Mouse (Mus musculus) kidney, adult 18-20 months (tissue): ENCODE measurements around the gene Lrrc36.

ENCODE experiments used
- DNase-seq: peaks from one replicate; pipeline ENCODE4 v3.0.0; 2021

The Lrrc36 gene

DNA sequence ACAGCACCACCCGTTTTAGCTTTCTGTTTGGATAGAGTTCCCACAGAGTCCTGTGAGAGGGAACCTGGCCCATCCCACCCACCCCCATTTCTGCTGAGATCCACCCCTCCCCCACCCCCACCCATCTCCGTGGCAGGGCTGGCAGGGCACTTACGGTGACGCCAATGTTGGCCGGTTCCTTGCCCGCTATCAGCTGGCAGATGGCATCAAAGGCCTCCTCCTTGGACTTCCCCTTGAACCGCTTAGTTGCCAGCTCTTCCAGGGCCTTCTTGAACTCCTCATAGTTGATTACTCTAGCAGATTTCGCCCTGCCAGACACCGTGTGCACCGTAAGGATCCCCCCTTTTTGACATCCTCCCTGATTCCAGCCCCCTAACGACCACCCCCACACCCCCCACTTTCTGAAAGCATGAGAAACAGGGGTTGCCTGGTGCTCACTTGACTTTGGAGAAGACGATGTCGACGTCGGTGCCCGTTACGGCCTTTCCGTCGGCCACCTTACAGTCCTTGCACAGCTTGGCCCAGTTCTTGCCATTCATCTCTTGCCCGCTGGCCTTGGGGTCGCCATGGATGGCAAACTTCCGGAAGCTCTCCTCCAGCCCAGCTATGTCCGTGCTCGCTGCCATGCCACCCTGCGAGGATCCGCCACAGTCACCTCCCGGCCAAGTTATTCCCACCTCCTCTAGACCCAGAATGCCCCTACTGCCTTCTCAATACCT lies 54.8 kb downstream of the Lrrc36 start:
- DNase-seq, result no peak

DNA sequence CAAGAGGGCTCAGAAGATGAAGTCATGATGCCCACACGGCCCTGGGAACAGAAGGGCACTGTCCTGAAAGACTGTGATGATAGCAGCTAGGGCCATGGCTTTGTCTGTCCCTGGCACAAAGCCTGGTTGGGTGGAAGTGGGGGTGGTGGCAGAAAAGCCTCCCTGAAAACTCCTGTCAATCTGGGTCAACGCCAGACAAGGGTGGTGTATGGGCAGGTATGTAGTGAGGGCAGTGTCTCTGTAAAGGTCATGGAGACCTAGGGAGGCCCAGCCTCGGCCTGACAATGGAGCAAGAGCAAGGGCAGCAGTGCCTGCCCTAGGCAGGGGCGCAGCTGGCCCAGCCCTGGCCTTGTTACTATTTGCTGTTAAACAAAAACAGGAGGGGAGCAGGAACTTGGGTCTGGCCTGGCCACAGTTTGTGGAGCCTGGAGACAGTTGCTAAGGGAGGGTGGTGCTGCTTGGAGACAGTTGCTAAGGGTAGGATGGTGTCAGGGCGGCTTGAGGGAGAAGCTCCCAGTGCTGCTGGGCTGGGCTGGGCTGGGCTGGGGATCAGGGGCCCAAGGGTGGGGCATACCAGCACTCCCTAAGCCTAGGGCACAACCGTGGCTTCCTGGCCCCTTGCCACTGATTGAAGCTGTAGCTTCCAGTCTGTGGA lies 55.8 kb downstream of the Lrrc36 start:
- no peak for DNase-seq

DNA sequence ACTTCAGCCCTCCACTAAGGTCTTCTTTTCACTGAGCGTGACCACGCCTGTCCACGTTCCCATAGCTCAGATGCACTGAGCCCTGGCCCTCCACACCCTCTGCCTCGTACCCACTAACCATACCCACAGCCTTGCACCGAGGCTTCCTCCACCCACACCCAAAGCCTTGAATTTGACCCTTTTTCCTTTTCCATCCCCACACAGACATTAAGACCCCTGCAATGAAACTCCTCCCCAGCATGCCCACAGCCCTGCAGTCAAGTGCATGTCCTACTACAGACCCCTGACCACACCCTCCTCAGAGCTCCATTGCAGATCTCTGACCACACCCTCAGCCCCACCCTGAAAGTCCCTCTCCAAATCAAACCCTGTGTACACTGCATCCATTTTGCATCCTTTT lies 56.4 kb downstream of the Lrrc36 start:
- DNase-seq, result no peak

DNA sequence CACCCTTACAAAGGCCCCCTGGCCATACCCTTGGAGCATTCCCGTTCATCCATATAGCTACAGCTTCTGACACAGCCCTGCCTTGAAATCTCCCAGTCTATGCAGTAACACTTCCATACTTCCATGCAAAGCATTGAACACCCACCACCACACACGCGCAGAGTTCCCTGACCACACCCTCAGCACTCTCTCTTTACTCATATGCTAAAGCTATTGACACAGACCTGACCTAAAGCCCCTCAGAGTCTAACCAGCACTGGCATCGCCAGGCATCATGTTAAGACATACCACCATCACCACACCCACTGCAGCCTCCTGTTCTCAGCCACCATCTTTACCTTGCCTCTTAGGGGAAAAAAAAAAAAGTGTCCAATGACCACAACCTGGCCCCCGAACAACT lies 56.9 kb downstream of the Lrrc36 start:
- no peak for DNase-seq

DNA sequence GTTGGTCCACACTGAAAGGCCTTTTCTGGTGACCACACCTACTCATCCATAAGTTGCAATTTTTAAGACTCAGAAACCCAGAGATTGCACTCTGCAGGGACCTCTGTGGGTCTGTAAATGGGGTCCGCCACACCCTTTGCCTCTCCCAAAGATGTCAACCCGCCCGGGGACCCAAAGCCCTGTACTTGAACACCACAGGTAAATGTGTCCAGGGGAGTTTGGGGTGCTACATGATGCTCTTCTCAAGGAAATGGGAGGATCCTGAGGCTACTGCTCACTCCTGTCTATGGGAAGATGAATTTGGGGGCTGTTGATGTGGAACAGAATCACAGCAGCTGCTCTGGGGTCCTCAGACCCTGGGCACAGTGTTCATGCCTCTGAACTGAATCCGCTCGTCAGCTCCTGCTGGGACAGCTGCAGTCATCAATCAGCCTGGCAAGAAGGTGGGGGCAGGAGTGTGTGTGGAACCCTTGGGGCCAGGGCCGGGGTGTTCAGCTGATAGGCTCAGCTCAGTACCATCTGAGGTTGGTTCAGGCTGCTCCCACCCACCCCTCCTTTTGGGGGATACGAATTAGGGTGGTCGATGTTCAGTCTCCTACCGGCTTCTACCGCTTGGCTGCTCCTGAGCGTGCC lies 57.4 kb downstream of the Lrrc36 start:
- no peak for DNase-seq

DNA sequence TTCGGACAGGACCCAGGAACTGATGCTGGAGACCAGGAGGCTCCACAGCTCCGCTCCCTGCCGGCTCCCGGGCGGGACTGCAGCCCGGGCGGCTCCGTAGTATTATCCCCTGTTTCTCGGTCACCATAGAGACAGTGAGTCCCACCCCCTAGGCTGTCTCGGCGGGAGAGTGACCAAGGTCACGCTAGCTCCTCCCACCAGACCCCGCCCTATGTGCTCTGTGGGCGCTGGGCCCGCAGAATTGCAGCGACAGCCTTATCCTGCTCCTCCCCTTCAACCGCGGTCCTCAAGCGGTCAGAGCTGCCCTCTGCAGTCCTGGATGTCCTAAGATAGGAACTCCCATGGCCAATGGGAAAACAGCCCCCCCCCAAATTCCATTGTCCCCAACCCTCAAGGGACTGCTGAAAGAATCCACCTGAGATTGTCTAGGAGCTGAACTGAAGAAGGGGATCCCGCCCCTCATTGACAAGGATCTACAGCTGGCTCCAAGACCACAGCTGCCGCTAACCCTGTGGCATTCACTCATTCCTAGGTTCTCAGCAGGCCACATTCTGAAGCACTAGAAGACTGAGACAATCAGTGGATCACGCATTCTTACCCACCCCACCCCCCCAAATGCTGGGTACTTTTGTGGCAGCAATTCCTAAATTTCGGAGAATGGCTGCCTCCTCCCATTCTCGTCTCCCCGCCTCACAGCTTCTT lies 58.1 kb downstream of the Lrrc36 start, which contains the start of gene Tppp3:
Gene Tppp3 (minus strand): TSS at position 213 of the 702 bp plus-strand sequence.
- DNase-seq, result peak; percentile 92

DNA sequence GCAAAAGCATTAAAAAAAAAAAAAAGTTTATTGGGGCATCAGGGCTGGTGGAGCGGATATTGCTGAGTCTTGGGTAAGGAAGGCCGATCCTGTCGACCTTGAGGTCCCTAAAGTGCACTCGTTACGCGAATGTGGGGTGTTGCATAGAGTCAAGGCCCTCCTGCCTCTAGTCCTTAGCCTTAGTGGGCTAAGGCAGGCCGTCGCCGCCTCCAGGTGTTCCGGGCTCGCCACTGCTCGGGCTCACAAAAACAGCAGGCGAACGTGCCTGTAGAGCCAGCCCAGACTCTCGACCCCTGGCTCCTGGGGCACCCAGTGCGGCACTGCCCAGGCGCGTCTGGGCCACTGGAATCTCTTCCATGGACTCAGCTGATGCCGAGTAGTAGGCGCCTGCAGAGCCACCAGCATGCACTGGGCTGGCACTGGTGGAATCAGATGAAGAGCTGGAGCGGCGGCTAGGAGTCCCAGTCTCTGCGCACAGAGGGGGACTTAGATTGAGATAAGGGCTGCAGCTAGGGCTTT lies 59.1 kb downstream of the Lrrc36 start:
- DNase-seq, result no peak

DNA sequence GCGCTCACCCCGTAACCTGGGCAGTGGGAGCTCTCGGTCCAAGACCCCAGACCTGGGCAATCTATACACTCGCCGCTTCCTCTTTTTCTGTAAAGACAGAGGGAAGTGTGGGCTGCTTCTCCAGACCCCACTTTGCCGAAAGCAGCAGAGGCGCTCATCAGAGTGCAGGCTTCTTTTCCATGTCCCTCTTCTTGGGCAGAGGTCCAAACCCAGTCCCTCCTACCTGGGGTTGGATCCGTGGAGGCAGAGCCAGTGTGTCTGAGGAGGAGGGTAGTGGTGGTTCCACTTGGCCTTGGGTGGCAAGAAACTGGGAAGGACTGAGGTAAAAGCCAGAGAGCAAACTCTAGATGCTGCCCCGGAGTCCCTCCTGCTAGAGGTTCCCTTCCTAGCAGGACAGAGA lies 59.6 kb downstream of the Lrrc36 start:
- DNase-seq, result no peak

DNA sequence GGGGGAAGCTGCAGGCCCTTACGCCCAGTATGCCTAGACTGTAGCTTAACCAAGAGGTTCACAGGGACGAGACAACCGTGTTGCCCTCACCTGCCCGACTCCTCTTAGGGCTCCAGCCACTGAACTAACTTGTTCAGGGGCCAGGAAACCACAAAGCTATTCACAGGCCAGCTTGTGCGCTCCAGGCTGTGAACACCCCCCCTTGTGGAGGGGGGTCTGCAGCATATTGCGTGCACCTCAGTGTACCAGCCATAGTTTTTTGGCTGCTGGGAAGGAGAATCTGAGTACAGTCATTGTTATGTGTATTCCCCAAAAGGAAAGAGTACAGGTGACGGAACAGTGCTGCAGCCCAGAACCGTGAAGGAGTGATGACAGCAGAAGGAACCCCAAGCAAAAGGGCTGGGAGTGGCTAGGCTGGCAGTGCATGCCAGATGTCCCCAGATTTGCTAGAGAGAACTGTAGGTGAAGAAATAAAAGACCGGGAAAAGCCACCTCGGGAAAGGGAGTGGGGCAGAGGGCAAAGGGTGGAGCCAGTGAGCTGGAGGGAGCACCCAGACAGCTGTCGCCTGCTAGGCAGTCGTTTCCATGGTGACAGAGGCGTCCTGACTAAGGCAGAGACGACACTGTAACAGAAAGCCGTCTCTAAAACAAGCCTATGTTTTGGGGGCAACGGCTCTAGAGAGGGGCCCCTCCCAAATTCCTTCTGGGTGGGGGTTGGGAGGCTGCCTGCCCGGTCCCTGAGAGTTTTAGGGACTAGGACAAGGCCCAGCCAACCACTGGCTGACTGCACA lies 60.6 kb downstream of the Lrrc36 start:
- peak; percentile 36 for DNase-seq

DNA sequence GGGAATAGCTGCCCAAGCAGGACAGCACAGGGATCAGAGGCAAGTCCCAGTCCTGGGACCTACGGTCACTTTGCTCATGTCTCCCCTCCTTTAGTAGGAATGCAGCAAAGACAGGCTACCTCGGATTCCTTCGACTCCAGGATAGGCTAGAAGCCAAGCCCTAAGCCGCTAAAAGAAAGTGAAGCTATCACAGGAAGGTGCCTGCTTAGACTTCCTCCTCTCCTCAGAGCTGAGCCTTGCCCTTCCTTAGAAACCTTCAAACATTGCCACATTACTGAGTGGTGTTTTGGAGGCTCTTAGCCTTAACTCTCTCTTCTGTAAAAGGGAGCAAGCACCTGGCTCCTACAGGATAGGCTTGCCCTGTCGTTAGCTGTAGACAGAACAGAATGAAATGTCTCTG lies 61.3 kb downstream of the Lrrc36 start:
- DNase-seq, result no peak

DNA sequence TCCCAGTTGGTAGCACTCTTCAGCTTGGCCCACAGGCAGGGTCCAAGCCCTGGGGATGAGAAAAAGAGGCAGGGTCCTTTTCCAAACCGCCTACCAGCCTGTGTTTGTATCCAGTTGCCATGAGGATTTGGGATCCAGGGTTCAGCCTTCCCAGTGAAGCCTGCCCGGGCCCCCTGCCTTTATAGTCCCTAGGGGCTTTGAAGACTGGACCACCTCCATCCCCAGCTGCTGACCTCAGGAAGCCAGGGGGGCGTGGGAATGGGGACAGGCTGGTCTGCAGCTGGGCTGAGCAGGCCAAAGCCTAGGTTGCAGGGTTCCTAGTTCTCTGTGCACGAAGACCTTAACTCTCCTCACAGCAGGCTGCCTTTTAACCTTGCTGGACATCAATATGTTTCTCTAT lies 61.9 kb downstream of the Lrrc36 start:
- DNase-seq, result no peak

DNA sequence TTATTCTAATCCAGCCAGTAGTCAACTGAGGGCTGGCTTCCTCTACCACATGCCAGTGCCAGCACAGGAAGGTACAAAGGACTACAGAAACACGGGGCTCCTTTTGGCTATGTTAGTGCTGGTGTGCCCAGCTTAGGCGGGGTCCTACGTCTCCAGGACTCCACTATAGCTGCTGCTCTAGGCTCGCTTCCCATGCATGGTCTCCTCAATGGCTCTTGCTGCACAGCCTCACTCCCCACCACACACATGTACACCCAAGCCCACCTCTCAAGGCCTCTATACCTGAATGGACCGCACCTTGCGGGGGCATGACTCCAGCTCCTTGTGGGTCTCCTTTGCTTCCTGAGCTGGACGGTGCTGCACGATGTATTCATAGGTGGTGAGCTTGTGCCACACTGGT lies 62.4 kb downstream of the Lrrc36 start:
- no peak for DNase-seq

DNA sequence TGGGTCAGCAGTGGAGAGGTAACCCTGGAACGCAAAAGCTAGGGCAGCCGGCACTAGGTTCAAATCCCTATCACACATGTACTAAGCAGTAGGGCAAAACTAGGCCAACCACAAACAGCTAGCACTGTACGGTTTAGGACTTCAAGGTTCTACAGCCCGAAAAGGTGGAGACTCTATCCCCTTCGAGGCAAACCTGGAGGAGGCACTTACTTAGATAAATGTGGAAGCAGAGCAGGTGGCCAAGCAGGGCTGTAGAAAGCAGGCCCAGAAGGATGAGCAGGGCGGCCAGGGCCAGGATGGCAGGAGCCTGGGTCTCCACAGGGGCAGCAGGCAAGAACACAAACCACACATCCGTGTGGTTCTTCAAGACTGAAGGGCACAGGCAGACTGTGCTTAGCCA lies 62.8 kb downstream of the Lrrc36 start:
- no peak for DNase-seq

DNA sequence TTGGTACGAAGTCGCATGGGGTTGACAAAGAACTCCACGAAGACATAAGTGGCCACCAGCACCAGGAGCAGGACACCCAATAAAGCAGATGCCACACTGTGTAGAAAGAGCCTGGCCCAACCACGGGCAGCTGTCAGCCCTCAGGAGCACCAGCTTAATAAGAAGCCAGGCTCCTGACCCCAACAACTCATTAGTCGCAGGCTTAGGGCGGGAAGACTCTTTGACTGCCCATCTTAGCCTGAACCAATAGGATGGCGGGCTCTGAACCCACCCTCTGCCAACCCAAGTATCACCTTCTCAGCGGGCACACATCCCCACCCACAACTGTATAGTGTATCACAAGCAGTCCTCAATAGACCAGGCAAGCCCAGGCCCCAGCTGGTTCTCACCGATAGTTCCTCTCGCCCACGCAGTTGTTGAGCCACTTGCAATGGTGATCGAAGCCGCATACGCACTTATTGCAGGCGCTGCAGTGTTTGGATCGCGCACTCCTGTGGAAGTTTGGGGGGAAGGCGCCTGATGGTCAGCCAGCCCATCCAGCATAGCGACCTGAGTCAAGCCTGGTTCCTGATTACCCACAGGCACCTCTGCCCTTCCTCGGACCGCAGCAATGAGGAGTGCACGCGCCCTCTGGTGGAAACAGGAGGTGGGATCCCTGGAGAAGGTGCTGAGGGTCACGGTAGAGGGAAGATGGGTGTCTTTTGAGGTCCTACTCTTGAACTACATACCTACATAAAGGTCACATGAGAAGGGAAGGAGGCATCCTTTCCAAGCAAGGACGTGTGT lies 63.5 kb downstream of the Lrrc36 start:
- DNase-seq, result peak; percentile 66

DNA sequence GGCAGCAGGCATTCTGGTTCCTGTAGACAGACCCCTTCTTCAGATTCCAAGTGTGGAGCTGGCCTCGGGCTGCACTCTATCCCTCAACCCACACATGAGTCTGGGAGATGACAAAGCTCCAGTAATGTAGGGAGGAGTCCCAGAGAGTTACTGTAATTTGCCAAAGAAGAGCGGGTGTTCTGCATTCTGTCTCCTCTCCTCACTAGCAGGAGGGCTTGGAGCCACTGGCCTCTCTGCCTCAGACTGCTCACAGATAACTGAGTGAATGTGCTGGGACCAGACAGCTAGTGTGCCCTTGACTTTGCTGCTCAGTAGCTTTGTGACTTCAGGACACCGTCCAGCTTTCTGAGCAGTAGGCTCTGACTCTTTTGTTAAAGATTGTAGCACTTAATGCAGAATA lies 64.4 kb downstream of the Lrrc36 start:
- DNase-seq, result no peak

DNA sequence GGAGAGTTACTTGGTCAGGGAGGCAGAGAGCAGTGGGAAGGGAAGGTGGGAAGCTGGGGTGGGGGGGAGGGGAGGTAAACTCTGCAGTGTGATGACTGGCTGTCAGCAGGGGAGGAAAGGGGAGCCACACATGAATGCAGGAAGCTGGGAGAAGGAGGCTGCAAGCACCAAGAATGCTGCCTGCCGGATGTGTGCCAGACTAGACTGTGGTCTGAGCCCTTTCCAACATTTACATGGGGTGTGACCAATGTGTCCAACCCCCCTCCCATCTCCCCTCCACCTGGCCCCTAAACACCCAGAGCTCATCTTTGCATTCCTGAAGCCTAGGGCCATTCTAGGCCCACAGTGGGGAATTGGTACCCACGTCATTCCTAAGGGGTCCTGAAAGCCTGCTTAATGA lies 67.6 kb downstream of the Lrrc36 start:
- no peak for DNase-seq

DNA sequence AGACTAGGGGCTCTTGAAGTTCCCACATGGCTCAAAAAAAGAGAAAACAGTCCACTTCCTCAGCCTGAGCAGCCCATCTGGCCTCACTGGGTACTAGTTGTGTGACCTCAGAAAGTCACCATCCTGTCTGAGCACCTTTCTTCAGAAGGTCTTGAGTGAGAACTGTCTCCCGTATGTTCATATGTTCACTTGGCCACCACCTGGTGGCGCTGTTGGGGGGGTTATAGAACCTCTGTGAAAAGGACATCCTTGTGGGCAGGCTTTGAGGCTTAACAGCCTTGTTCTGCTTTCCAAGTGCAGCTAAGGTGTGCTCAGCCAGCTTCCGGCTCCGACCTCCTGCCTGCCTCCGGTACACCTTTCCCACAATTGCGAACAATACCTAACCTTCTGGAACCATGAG lies 68.1 kb downstream of the Lrrc36 start:
- DNase-seq, result no peak

DNA sequence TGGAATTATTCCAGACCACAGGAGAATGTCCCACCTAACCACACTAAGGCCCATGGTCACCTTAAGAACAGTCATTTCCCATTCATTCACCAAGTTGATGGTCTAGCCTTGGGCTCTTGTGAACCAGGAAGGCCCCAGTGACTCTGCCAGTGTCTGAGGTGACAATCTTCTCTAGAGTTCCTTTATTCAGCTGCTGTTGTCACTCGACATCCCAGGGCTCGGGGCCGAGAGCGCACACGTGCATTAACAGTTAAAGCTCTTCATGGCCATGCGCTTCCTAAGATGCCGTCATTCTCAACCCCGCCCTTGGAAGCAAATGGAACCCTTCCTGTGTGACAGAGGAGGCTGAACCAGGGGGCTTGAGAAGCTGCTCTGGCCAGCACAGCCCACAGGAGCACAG lies 68.8 kb downstream of the Lrrc36 start:
- DNase-seq, result no peak

DNA sequence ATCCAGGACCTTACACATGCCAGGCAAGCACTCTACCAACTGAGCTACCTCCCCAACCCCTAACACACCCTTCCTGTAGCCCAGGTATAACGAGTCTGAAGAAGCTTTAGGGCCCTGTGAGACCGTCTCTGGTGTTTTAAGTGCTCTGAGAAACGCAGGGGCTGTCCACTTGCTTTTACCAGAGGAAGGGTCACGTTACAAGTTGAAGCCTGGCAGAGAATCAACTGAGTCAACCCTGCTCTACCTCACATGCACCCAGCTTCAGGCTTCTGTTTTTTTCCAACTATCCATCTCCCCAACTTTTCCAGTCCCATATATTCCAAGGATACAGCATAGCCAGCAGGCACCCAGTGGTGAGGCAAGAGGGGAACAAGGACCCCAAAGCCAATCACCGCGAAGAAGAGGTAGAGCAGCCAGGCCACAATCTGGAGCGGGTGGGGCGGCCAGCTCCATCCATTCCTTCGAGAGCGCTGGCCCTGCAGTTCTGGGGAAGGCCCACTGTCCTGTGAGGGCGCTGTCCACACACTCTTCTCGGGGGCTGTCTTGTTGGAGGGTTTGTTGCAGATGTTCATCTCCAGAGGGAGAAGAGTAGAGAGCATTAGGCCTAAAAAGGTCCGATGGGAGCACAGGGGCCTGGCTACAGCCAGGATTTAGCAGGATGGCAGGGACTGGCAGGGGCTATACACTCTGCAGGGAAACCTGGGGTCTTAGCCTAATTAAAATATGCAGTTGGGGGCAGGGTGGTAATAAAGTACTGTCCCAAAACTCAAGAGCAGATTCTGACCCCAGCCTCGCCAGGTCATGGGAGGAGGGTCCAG lies 70.0 kb downstream of the Lrrc36 start:
- DNase-seq, result no peak

DNA sequence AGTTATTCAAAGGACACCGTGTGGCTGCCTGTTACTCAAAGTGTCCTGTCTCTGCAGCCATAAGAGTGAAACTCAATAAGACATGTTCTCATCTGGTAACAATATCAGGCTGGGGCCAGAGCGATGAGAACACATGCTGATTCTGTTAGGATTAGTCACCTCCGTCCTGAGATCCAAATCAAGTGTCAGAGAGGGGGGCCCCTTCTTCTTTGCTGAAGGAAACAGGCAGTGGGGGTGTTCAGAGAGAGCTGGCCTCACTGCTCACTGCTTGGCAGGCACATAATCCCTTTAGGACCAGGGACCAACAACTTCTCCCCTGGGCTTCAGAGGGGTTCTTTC lies 70.6 kb downstream of the Lrrc36 start:
- no peak for DNase-seq

DNA sequence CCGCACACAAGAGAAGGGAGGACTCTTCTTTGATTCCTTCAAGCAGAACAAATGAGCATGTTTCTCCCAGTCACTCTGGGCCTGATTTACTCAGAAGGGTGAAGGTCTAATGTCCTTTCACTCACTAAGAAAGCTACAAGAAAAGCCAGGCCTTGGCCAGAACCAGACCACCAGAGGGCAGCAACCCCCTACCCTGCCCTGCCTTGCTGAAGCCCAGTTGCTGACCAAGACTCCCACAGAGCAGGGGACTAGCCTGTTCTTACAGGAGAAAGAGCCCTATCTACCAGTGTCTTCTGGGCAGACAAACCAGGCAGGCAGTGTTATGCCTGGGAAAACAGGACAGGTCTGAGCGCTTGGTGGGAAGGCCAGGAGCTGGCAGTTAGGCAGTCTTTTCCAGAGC lies 71.0 kb downstream of the Lrrc36 start:
- peak; percentile 80 for DNase-seq
